Mouse (Mus musculus): ENCODE measurements around the gene Gm20826. TPM values are rescaled to one million over a fixed set of nuclear protein-coding genes. Genes with fewer than 3 reads are reported as not detected.
"Not testable (repeated sequence)": the region's sequence is repeated elsewhere in the genome, so short reads cannot be mapped to it uniquely, and the experiment has no call there.

Gene Gm20826
- not detected in 2 replicates for total RNA-seq (2021)
- long read RNA-seq = 0 reads

DNA sequence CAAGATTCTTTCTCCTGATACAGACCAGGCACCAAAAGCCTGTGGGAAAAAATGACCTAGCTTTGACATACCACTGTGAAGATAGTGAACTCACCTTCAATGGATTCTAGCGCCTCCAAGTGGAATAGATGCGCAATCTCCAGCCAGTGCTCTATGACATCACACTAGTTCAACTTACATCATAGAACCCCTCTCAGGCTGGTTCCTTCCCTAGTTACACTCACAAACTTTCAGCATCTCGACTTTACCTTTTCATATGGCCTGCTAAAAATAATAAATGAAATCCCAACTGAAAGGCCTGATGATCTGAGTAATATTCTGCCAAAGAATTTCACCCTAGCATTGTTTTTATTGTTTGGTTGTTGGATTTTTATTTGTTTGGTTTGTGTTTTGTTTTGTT, at the start of gene Gm20826:
Gm20826 (minus strand) TSS at position 101 of the 400 bp plus-strand sequence.
- not testable (repeated sequence) for DNase-seq

Other genes with a start within 250 kb of the Gm20826 start
- gene Gm21788, start 233.5 kb downstream of the Gm20826 start, total RNA-seq (2021) = not detected in 2 replicates
- not detected in 2 replicates for gene Gm28576, start 84.5 kb upstream of the Gm20826 start, total RNA-seq (2021)